Mouse (Mus musculus): ENCODE data around the gene Brip1.

The Brip1 gene

DNA sequence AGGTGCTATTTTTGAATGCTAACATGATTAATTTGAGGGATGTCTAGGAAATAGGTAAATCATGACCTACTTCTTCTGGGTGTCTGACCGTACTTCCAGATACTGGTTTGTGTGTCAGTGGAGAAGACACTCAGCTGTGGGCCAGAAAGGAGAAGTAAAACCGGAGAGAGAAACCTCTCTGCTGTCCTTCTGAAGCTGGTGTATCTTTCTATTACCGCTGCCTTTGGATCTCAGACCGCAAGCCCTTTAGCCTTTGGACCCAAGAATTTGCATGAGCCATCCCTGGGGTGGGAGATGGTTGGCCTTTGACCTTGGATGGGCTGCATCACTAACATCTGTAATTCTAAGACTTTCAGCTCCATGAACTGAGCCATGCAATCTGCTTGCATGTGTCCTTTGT lies 93.7 kb downstream of the Brip1 start:
- no peak for DNase-seq

DNA sequence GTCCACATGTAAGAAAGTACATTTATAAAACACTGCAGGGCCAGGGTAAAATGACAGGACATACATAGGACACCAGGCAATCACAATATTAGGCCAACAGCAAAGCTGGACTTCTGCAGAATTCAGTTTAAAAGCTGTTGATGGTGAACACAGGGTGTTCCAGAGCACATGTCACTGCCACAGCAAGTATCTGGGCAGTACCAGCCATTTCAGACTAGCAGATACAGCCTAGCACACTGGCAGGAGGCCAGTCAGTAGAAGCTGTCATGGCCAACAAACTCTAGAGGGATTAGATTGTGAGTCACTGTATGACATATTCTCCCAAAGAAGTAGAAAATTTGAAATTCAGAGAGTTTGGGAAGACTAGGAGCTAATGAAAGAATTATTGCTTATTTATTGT lies 94.4 kb downstream of the Brip1 start:
- DNase-seq, result no peak

GRCm38 (mm10) chr11:86101191-86101590 lies 99.8 kb downstream of the Brip1 start:
- DNase-seq, result no peak

DNA sequence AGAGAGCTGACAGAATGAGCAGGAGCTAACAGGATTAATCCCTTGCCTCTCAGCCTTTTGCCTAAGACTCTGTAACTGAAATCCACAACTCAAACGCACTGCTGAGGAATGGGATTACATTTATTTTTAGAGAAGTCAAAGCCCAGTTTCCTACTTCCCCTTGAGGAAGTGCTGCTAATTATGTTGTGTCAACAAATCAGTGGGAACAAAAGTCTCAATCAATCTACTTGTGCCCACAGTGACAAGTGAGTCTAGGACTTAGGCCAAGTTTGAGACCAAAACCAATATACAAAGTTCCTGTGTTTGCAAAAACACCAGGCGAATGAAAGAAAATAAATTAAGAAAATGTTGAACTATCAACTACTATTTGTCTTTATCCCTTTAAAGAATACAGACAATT lies 101.7 kb downstream of the Brip1 start:
- no peak for DNase-seq

DNA sequence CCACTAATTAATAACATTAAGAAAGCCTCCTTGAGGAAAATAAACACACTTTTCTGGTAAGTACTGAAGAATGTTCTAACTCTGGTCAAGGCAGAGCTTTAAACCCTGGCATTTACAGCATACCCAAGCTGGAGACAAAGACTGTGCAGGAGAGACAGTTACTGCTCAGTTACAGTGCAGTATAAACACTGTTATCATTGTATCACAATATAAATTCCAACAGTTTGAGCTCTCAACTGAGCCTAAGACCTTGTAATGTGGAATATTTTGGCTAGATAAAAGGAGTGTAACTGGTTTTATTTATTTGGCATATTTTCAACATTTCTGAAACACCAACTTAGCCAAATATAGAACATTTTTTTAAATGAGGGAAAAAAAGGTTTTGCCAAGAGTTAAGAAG lies 112.2 kb downstream of the Brip1 start:
- no peak for DNase-seq

DNA sequence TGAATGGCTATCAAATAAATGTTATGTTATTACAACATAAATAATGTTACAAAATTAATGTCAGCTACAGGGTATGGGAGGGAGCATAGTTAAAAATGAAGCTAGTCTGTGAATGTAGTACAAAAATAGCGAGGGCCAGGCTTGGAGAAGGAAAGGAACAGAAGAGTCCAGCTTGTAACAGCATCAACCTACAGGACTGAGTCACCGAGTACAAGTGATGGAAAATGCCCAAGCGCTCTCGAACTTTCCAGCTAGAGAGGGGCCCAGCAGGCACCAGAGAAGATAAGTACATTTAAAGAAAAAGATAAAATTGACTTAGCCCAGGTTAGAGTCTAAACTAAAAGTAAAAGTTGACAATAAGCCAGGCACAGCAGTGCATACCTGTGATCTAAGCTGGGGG lies 116.5 kb downstream of the Brip1 start:
- DNase-seq, result no peak

DNA sequence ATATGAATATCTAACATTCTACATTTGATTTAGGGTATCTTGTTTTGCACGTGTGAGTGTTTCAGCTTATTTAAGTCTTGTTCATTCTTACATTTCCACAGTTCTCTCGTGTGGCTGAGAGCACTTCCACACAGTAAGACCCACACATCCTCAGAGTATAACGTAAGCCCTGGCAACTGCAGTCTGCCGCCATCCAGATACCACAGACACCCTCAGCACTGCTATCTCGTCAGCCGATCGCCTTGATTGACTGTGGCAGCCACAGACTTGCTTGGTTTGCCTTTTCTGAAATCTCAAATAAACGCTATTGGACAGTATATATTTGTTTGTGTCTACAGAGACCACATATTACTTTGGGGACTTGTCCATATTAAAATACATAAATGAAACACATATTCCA lies 123.0 kb downstream of the Brip1 start:
- DNase-seq, result no peak

DNA sequence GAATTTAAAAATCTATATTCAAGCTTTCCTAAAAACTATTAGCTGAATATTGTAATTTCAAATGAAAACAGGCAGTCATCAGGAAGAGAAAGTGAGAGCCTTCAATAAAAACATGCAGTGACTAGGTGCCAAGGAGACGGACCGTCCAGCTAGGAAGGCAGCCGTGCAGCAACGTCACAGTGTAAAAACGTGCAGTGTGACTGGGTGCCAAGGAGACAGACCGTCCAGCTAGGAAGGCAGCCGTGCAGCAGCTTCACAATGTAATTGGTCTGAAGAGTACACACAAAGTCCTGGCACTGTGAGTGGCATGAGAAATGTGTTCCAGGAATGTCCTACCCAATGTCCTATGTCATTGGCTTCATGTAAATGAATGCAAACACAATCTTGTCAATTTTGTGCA lies 124.0 kb downstream of the Brip1 start:
- DNase-seq, result no peak

GRCm38 (mm10) chr11:86076403-86076802 lies 124.6 kb downstream of the Brip1 start:
- no peak for DNase-seq

GRCm38 (mm10) chr11:86075371-86075770 lies 125.6 kb downstream of the Brip1 start:
- DNase-seq, result no peak

DNA sequence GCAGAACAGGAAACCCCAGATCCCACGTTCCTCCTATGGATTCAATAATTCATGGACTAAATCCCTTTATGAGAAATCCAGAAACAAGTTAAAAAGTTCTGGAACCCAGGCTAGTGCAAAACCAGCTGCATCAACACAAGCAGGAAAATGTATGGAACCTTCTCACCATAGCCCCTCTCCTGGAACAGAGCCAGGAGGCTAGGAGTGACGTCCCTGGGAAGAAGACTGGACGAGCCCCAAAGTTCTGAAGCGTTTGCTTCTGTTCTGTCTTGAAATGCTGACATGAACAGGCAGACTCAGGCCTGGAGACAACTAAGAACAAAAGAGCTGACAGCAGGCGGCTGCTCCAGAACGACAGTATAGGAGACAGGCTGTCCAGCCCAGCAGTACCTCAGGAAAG lies 132.3 kb downstream of the Brip1 start:
- no peak for DNase-seq

DNA sequence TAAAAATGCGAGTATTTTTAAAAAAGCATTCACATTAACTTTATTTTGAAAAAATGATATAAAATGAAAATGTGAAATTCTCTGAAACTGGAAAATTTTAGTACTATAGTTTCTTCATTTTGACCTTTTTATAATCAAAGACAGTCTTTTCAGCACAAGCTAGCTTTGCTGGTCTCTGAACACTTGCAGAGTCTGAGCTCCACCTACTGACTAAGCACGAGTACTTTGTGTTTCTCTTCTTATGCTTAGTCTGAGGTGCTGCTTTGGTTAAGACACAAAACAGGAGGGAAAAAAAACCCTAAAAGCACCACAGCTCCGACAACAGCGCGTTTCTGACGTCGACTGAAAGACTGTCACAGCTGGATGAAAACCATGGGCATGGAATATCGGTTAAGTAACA lies 133.8 kb downstream of the Brip1 start:
- DNase-seq, result no peak

DNA sequence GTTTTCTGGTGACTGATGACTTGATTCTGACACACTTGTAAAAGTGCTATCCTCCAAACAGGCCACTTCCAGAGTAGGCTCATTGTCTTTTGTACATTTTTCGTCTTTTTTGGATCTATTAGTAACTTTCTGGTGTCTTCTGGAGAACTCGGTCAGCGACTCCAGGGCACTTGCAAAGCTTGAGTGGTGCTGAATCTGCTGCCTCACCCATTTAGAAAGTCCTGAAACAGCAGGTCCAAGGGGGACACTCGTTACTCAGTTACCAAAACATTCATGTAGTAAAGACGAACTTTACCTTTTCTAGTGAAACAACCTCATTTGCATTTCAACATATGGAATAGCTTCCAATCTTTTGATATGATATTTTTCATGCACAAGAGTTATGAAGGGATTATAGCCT lies 136.1 kb downstream of the Brip1 start:
- DNase-seq, result no peak

DNA sequence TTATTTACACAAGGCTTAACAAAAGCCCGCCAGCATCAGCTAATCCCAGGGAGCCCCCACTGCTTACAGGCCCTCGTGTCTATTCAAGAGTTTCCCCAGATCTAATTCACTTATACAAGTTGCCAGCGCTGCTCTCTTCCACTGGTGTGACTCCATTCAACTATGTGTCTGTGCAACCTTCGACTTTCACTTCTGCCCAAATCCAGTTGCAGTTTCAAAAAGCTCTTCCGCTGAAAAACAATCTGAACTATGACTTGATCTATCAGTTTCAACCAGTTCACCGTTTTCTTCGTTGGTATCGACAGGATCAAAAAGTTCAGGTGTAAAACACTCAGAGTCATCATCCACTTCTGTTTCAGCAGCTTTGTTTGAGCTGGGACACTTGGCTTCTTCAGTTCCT lies 139.8 kb downstream of the Brip1 start:
- no peak for DNase-seq

DNA sequence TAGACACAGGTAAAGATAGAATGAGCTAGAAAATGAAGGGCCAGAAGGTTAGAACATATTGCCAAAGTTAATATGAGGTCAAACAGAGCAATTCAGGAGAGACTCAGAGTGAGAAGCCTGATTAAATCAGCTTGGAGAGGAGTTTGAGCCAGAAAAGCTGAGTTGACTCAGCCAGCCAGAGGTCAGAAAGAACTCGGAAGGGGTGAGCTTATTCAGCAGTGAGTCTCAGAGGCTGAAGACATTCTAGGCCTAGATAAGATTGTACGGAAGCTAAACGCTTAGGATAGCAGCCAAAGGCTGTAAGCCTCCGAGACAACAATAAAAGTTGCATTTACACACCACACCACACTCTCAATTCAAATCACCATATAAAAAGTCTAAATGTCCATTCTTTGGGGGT lies 141.9 kb downstream of the Brip1 start:
- no peak for DNase-seq

DNA sequence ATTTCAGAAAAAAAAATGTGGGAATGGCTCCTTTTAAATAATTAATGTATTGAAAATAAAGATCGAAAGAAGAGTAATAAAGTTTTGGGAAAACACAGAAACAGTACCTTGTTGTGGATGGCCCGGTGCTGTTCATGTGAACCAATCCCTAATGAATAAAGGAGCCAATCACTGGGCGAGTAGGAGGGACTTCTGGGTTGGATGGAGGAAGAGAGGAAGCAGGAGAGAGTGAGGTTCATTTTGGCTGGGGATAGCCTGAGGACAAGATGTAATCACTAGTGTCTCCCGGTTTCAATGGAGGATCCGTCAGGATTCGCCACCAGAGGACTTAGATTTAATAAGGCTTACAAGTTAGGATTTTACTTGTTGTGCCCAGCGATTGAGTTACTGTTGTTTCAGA lies 145.2 kb downstream of the Brip1 start:
- DNase-seq, result no peak

GRCm38 (mm10) chr11:86051383-86051782 lies 149.6 kb downstream of the Brip1 start:
- no peak for DNase-seq

DNA sequence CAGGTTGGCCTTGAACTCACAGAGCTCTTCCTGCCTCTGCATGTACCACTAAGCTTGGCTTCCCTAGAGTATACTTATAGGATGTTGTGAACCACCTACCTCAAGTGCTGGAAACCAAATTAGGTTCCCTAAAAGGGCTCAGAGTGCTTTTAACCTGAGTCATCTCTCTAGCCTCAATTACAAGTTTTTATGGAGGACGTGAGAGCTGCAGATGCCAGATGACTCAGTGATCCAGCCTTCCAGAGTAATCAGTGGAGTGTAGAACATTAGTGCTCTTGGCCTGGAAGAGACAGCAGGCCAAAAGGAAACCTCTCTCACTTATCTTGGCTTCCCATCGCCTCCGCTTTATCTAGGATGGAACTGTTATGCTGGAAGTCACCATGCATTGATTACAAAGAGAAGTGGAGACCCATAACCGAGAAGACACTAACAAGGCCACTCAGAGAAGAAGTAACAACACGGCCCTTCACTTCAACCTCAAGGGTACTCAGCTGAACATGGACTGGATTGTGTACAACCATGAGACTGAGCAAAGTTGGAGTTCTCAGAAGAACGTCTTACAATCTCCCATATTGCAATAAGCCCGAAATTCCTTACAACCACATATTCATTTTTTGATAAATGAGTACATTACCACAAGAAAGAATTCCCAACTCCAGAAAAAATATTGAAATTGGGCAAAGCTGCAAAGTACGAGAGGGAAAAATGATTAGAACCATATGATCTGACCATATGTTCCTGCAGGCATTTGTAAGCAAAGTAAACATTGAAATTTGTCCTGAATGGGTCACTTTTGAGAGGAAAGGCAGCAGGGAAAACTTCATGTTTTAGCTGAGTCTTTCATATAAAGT lies 150.3 kb downstream of the Brip1 start:
- no peak for DNase-seq

- DNase-seq, result no peak
Observed at GRCm38 (mm10) chr11:86039994-86040393, 161.0 kb downstream of the Brip1 start.

DNA sequence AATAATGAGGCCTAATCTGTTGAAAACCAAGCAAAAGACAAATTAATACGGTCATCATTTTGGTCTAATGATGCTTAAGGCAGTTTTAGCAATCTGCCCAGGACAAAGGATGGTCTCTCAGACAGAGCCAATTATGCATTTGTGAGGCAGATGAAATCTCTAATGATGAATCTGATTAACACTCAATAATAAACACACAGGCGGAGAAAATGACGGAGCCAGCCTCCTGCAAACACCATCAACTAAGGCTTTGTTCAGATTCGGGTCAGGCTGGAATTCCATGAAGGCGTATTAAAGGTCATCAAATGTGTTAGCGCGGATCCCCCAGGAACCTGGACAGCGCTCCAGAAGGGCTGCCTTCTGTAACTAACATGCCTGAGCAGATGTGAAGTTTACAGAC lies 161.6 kb downstream of the Brip1 start:
- DNase-seq, result no peak

DNA sequence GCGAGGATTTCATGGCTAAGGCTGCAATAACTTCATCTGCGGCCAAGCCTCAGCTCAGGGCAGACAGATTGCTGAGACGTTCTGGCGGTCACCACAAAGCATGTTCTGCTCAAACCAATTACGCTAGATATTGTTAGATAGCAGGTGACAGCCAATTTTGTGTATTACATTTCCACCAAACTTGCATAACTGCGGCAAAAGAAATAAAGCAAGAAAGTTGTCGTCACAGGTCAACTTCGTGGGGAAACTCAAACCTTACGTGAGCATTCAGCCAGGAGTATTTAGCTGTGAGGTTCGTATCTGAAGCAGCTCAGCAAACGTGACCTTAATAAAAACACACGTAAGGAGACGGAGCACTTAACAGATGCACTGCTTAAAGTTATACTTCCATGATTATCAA lies 162.3 kb downstream of the Brip1 start:
- no peak for DNase-seq

GRCm38 (mm10) chr11:86032910-86033309 lies 168.1 kb downstream of the Brip1 start:
- DNase-seq, result no peak

- no peak for DNase-seq
Observed at GRCm38 (mm10) chr11:86028034-86028433, 173.0 kb downstream of the Brip1 start.

DNA sequence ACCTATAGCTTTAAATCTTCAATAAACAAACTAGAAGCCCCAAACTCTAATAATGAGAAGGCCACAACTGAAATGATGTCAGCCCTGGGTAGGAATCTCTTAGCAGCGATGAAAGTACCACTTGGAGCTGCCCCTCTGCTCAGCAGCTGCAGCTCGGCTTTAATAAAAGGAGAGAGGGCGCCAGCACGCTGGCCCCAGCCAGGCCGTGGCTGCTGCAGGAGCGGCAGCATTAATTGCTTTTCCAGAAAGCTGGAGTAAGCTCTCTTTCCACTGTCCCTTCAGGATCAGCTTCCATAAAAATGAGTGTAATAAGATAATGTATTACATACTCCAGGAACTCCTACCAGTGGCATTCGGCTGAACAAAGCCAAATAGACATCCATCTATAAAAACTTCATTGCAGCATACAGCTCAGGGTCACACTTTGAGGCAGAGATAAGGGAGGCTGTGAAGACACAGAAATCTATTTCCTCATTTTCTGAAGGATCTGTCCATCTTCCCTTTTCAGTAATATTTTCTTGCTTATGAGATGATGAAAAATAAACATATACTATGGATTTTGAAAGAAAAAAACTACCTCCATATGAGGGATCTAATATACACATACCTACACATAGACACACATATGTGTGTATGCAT lies 174.3 kb downstream of the Brip1 start:
- no peak for DNase-seq

- no peak for DNase-seq
Observed at GRCm38 (mm10) chr11:86022439-86022838, 178.6 kb downstream of the Brip1 start.

Data from cerebellum, adult 11-12 months (tissue).